Mouse (Mus musculus) CH12.LX (cell line): ENCODE data around the gene Olfr12. TPM values are rescaled to one million over a fixed set of nuclear protein-coding genes. Genes with fewer than 3 reads are reported as not detected.

Source experiments
- DNase-seq: peaks from one replicate; pipeline ENCODE4 v3.0.0-alpha.2; 2013; ENCODE audit errors: extremely low read depth
- H3K27ac ChIP-seq: 2 replicates; pipeline ENCODE4 v1.5.1; 2012; ENCODE audit warnings: low read depth, mild to moderate bottlenecking, control low read depth, moderate library complexity; ENCODE audit not compliant: insufficient read depth
- H3K27me3 ChIP-seq: replicated peaks from 2 replicates; pipeline ENCODE3; 2012; ENCODE audit warnings: inconsistent platforms
- H3K36me3 ChIP-seq, 2 experiments: replicated peaks in 1 of 2; 2 replicates each; pipeline versions ENCODE3 to v1.6.1; 2012; ENCODE audit warnings: inconsistent platforms in 1 of 2, low read length in 1 of 2, mild to moderate bottlenecking in 1 of 2, mixed read lengths in 1 of 2, moderate library complexity in 1 of 2; ENCODE audit not compliant: control insufficient read depth in 1 of 2, insufficient read depth in 1 of 2
- H3K4me1 ChIP-seq, 2 experiments: 2 replicates each; pipeline ENCODE4 v1.6.1; 2012; ENCODE audit warnings: inconsistent platforms in 1 of 2, moderate library complexity in 1 of 2; ENCODE audit not compliant: insufficient read depth in 2 of 2, control insufficient read depth in 1 of 2
- H3K4me2 ChIP-seq: 2 replicates; pipeline ENCODE4 v1.6.1; 2012; ENCODE audit warnings: low read depth, mild to moderate bottlenecking, control low read depth; ENCODE audit not compliant: poor library complexity, insufficient read depth, severe bottlenecking
- H3K4me3 ChIP-seq, 3 experiments: fragments of 150-350 bp in 1 of 3; sonication (generic) in 1 of 3; replicated peaks in 1 of 3; 2 replicates each; pipeline versions ENCODE3 to v1.5.1; 2011 to 2012; ENCODE audit warnings: low read depth in 2 of 3, low read length in 2 of 3, mild to moderate bottlenecking in 2 of 3, moderate library complexity in 2 of 3, control low read depth in 1 of 3, improper control_type of control experiment in 1 of 3, inconsistent platforms in 1 of 3, mixed read lengths in 1 of 3; ENCODE audit not compliant: poor library complexity in 1 of 3
- H3K79me2 ChIP-seq: replicated peaks from 2 replicates; pipeline ENCODE4 v1.6.1; 2012; ENCODE audit warnings: mild to moderate bottlenecking, moderate library complexity; ENCODE audit not compliant: control insufficient read depth, poor library complexity, insufficient read depth, severe bottlenecking; ENCODE audit errors: extremely low read depth
- H3K9ac ChIP-seq: 2 replicates; pipeline ENCODE4 v1.6.1; 2012; ENCODE audit warnings: low read depth, mild to moderate bottlenecking, control low read depth, moderate library complexity; ENCODE audit not compliant: insufficient read depth
- H3K9me3 ChIP-seq: replicated peaks from 2 replicates; pipeline ENCODE3; 2012; ENCODE audit warnings: low read length, inconsistent platforms, mixed read lengths
- CHD1 ChIP-seq: IDR thresholded peaks from 2 replicates; pipeline ENCODE4 v1.6.1; 2012; ENCODE audit warnings: low read depth, low read length, improper control_type of control experiment, inconsistent platforms
- CTCF ChIP-seq, 2 experiments: IDR thresholded peaks in 1 of 2; conservative IDR thresholded peaks in 1 of 2; 2 replicates each; pipeline ENCODE4 v1.5.1; 2011 to 2012; ENCODE audit warnings: low read depth in 2 of 2, low read length in 2 of 2, improper control_type of control experiment in 1 of 2, inconsistent platforms in 1 of 2, mild to moderate bottlenecking in 1 of 2, moderate library complexity in 1 of 2
- ETS1 ChIP-seq: conservative IDR thresholded peaks from 2 replicates; pipeline ENCODE4 v1.6.1; 2012; ENCODE audit warnings: low read depth, mild to moderate bottlenecking, inconsistent platforms, low read length, improper control_type of control experiment, moderate library complexity
- HCFC1 ChIP-seq: IDR thresholded peaks from 2 replicates; pipeline ENCODE4 v1.6.1; 2012; ENCODE audit warnings: low read depth, mild to moderate bottlenecking, inconsistent platforms, low read length, improper control_type of control experiment
- JUN ChIP-seq: IDR thresholded peaks from 2 replicates; pipeline ENCODE4 v1.6.1; 2011; ENCODE audit warnings: low read depth, mild to moderate bottlenecking, low read length, improper control_type of control experiment, moderate library complexity; ENCODE audit not compliant: insufficient read depth
- MAX ChIP-seq: IDR thresholded peaks from 2 replicates; pipeline ENCODE4 v1.6.1; 2011; ENCODE audit warnings: low read length, improper control_type of control experiment
- NELFE ChIP-seq: IDR thresholded peaks from 2 replicates; pipeline ENCODE4 v1.6.1; 2011; ENCODE audit warnings: low read depth, low read length, improper control_type of control experiment
- POLR2A ChIP-seq: IDR thresholded peaks from 2 replicates; pipeline ENCODE4 v1.6.1; 2011; ENCODE audit warnings: low read depth, mild to moderate bottlenecking, improper control_type of control experiment, low read length
- POLR2AphosphoS2 ChIP-seq: IDR thresholded peaks from 2 replicates; pipeline ENCODE4 v1.6.1; 2011; ENCODE audit warnings: low read depth, low read length, improper control_type of control experiment
- SIN3A ChIP-seq: IDR thresholded peaks from 2 replicates; pipeline ENCODE4 v1.6.1; 2012; ENCODE audit warnings: low read length, improper control_type of control experiment, inconsistent platforms
- SMC3 ChIP-seq: IDR thresholded peaks from 2 replicates; pipeline ENCODE4 v1.6.1; 2011; ENCODE audit warnings: low read depth, low read length, improper control_type of control experiment
- TBP ChIP-seq: conservative IDR thresholded peaks from 2 replicates; pipeline ENCODE4 v1.6.1; 2011; ENCODE audit warnings: low read depth, low read length, improper control_type of control experiment
- TCF12 ChIP-seq: IDR thresholded peaks from 2 replicates; pipeline ENCODE4 v1.6.1; 2014; ENCODE audit warnings: low read depth, mild to moderate bottlenecking, inconsistent platforms, low read length, improper control_type of control experiment
- UBTF ChIP-seq: IDR thresholded peaks from 2 replicates; pipeline ENCODE4 v1.6.1; 2012; ENCODE audit warnings: low read depth, mild to moderate bottlenecking, inconsistent platforms, low read length, improper control_type of control experiment, moderate library complexity
- ZKSCAN1 ChIP-seq: IDR thresholded peaks from 2 replicates; pipeline ENCODE4 v1.6.1; 2012; ENCODE audit warnings: low read depth, inconsistent platforms, low read length, improper control_type of control experiment, borderline replicate concordance
- ZMIZ1 ChIP-seq: IDR thresholded peaks from 2 replicates; pipeline ENCODE4 v1.6.1; 2012; ENCODE audit warnings: low read depth, mild to moderate bottlenecking, inconsistent platforms, low read length, improper control_type of control experiment
- dilution Hi-C: fragments of 300-500 bp; cut with MboI; formaldehyde crosslinking; loops from 2 replicates; pipeline ENCODE4 v1.14.3; 2020; ENCODE audit warnings: low sequenced_read_pairs; ENCODE audit not compliant: extremely low pct_unique_long_range_greater_than_20kb, extremely low pct_ligation_motif_present
- in situ Hi-C: fragments of 300-500 bp; cut with MboI; formaldehyde crosslinking; loops from 3 replicates; pipeline ENCODE4 v1.14.3; 2019; ENCODE audit warnings: low sequenced_read_pairs, low pct_ligation_motif_present, low pct_unique_long_range_greater_than_20kb, mixed read lengths
- polyA plus RNA-seq: library from polyadenylated mRNA; unstranded; fragments of >175 nt; gene quantifications from 2 replicates; pipeline ENCODE4 v1.2.1, GENCODE M21; 2012; ENCODE audit warnings: low read depth; ENCODE audit not compliant: insufficient read length
- total RNA-seq, 2 experiments: library from RNA; depleted of rRNA; stranded (reverse); fragments of 300-350 nt in 1 of 2; fragments of >200 nt in 1 of 2; gene quantifications; 2 replicates each; pipeline ENCODE4 v1.2.3; 2012 to 2014

The Olfr12 gene
- total and polyA plus RNA-seq, 3 experiments = 0.08 TPM; not detected in 2

DNA sequence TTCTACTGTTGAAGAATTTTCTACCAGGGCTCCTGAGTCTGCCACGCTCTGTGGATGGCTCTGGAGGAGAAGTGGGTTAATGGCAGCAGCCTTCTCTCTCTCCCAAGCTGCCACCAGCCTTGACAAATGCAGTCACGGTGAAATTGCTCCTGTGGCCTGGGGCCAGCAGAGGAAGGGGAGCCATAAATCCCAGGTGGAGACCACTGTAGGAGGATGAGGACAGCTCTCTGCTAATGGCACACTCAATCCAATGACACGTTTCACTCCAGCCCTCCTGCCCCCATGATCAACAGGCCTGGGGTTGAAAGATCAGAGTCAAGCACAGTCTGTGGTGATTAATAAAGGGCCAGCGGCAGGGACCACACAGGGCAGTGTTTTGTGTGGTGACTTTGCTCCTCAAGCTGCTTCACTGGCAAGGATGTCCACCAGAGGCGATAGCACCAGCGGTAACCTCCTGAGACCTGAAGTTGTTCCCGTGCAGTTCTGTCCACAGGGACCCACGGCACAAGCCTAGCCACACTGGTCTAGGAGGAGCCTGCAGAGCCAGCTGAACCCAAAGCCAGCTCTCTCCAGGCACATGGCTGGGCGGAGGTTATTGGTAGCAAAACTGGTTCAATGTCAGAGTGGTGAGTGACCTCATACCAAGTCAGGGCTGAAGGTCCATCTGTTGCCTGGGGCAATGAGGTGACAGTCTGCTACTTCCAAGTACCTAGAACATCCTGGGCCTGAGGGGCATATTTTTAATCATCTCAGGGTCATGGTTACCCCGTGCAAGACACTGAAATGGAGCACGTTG, 39.6 kb downstream of the Olfr12 start:
- Histone ChIP-seq H3K27me3 (peaks cover 97% of the 10 kb centered on the region), H3K9me3 (no peaks in the 10 kb centered on the region), H3K4me2 (no peak overlapping the region), H3K27ac (no peak overlapping the region), H3K4me3 (no peak overlapping the region), H3K4me1 (no peaks in the 10 kb centered on the region), H3K79me2 (no peaks in the 10 kb centered on the region), H3K36me3 (no peaks in the 10 kb centered on the region), H3K9ac (no peak overlapping the region)
- TF ChIP-seq TBP (no peak), TCF12 (no peak), HCFC1 (no peak), UBTF (no peak), ZMIZ1 (no peak), ZKSCAN1 (no peak), MAX (no peak), SMC3 (no peak)
- DNase-seq = no peak
- in situ Hi-C loops (loop anchor here (10.0 kb wide), 1 partner anchor 178 kb away; the partner anchor contains the start of gene Gpc1), dilution Hi-C loops (no loop called here)

DNA sequence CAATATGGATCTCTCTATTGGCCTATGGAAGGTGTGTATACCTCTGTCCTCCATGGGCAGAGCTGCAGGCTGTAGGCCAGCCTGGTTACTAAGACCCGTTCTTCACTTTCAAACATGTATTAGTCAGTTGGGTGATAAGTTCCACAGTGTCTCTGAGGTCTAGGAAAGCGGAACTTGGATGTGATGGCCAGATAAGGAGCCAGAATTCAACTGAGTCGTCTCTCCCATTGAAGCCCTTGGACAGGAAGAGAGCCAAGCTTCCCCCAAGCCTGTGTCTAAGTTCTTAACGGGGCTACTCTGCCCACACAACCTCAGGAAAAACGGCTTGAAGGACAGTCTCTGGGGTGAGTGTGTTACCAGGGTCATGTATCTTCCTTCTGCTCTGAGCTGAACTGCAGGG, 41.8 kb downstream of the Olfr12 start:
- Histone ChIP-seq H3K27me3 (peaks cover 90% of the 10 kb centered on the region), H3K4me2 (no peak overlapping the region), H3K79me2 (no peaks in the 10 kb centered on the region), H3K9ac (no peak overlapping the region), H3K9me3 (no peaks in the 10 kb centered on the region), H3K36me3 (no peaks in the 10 kb centered on the region), H3K4me3 (no peak overlapping the region), H3K4me1 (no peaks in the 10 kb centered on the region), H3K27ac (no peak overlapping the region)
- TF ChIP-seq CTCF (conservative IDR thresholded peaks at IDR 0.05 in 1 of 2, IDR thresholded peaks at IDR 0.05 in 1 of 2; ENCODE audit: low read depth in 2 of 2, low read length in 2 of 2) (no peak), JUN (no peak), MAX (no peak), POLR2A (no peak), SIN3A (no peak), NELFE (no peak), ETS1 (no peak), CHD1 (no peak), POLR2AphosphoS2 (no peak)
- in situ Hi-C loops (loop anchor here (10.0 kb wide), 1 partner anchor 175 kb away; the partner anchor contains the start of gene Gpc1), dilution Hi-C loops (no loop called here)
- DNase-seq = no peak
